Comparison of ENCODE assay signal across 26 mouse cellular contexts in the genomic region with DNA sequence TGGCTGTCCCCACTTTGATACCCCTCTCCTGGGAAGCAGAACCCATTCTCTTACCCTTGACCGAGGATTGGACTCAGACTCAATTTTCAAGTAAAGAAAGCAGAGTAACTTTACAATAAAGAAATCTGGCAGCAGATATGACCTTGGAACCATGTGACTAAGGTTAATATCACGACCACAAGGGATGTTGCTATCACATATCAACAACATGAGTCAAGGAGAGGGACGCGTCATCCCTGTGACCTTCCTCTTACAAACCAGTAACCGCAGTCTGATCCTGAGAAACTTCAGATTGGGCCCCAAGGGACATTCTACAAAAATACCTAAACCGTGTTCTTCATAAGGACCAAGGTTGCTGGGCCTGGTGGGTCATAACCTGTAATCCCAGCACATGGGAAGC. TPM values are rescaled to one million over a fixed set of nuclear protein-coding genes. Genes with fewer than 3 reads are reported as not detected.
DNase-seq lines count a peak whose midpoint lies in the region; TF ChIP-seq lines count a peak whose summit lies in the region.
"Had no signal": no experiment of that assay in that cellular context is flagged by ENCODE, and none has a peak within 500 bp of the region (broad histone marks: within the 10 kb centered on the region; RNA-seq: fewer than 3 reads in every experiment).

No protein-coding gene starts in this region.

- H3K36me3 ChIP-seq in C2C12 (ENCODE audit: control insufficient read depth, insufficient read depth) = no peaks in the 10 kb centered on the region
- H3K36me3 ChIP-seq: embryonic facial prominence, embryonic 15.5 days; forebrain, embryonic 10.5 days; heart, embryonic 15.5 days; hindbrain, embryonic 13.5 days had no signal

- TF ChIP-seq CTCF in C2C12 (IDR thresholded peaks at IDR 0.05; ENCODE audit: control insufficient read depth, insufficient read depth, insufficient read length) = no peak

- H3K79me3 ChIP-seq in C2C12 (ENCODE audit: low read depth) = no peaks in the 10 kb centered on the region

- no peak overlapping the region for H3K4me3 ChIP-seq in C2C12 (ENCODE audit: insufficient read depth, poor library complexity, severe bottlenecking)
- H3K4me3 ChIP-seq: embryonic facial prominence, embryonic 15.5 days; erythroblast, embryonic 14.5 days; forebrain, embryonic 10.5 days; heart, embryonic 15.5 days; hindbrain, embryonic 13.5 days had no signal

- no peaks in the 10 kb centered on the region for H3K79me2 ChIP-seq in C2C12 (ENCODE audit: control insufficient read depth, insufficient read depth)

- peak; percentile 72 for DNase-seq in 3T3-L1 (ENCODE audit: low read depth, low spot score)
- peak; percentile 74 for DNase-seq in adrenal gland, adult 8-10 months
- DNase-seq in adrenal gland, postnatal 36 days = peak; percentile 63 to 74
- DNase-seq in heart, adult 18-20 months = no peak
- no peak for DNase-seq in urinary bladder, postnatal 10 days (ENCODE audit: low spot score)
- no peak for DNase-seq in urinary bladder, postnatal 25 days (ENCODE audit: low spot score)
- DNase-seq: B cell, adult 2 months; cerebellum, adult 2 months; cerebellum, postnatal 10 days; gastrocnemius, postnatal 36 days; heart, adult 11 months; heart, postnatal 14 days; kidney, adult 18-20 months had no signal

- no peaks in the 10 kb centered on the region for H3K27me3 ChIP-seq in C2C12 (ENCODE audit: control insufficient read depth, insufficient read depth, insufficient read length)
- H3K27me3 ChIP-seq: CH12.LX; embryonic facial prominence, embryonic 15.5 days; heart, embryonic 15.5 days; hindbrain, embryonic 13.5 days had no signal

- no peak overlapping the region for H3ac ChIP-seq in C2C12 (ENCODE audit: control insufficient read depth, insufficient read length, low read depth)

TF ChIP-seq in C2C12, 6 proteins besides CTCF, POLR2A, EP300 and RAD21:
- TF ChIP-seq MYOG (IDR thresholded peaks at IDR 0.05; ENCODE audit: control insufficient read depth, extremely low read depth, insufficient read length) (no peak), FOSL1 (IDR thresholded peaks at IDR 0.05; ENCODE audit: insufficient read depth, low read length, poor library complexity, severe bottlenecking) (peak; percentile 71), USF1 (IDR thresholded peaks at IDR 0.05; ENCODE audit: low read depth) (peak; percentile 64)
TF ChIP-seq in C2C12: peak in this region for 2.

RNA-seq across cellular contexts. Expression of a gene that starts 38.6 kb away (rescaled TPM):
- polyA plus RNA-seq in C2C12 (2012; fragmentation: generic; extraction: Trizol) = not detected
- total RNA-seq in adrenal gland, adult 8-10 months (2022) = 10 to 100 TPM in 2 of 4 experiments, 1 to 10 TPM in 2; 9.6 to 19.4 (median 12.6) TPM
- 10 to 100 TPM in 1 of 2 experiments, 1 to 10 TPM in 1; 6.0 to 56.0 TPM for total RNA-seq in adrenal gland, postnatal 36 days (2021)
- 10 to 100 TPM; 35.6 to 51.5 TPM for total RNA-seq in heart, adult 18-20 months (2021)

RNA-seq across cellular contexts. Expression of a gene that starts 39.2 kb away (rescaled TPM):
- polyA plus RNA-seq in C2C12 (2012; fragmentation: generic; extraction: Trizol) = not detected
- not detected for total RNA-seq in adrenal gland, adult 8-10 months (2022)
- not detected for total RNA-seq in adrenal gland, postnatal 36 days (2021)
- not detected for total RNA-seq in heart, adult 18-20 months (2021)
- total RNA-seq: CH12.LX; gastrocnemius, adult 8-10 months; gastrocnemius, postnatal 36 days; heart, postnatal 14 days; hematopoietic stem cell, adult 5-6 weeks; hindbrain, postnatal 0 days had no signal
- polyA plus RNA-seq: cerebellum, adult 2 months; embryonic facial prominence, embryonic 11.5 days; embryonic facial prominence, embryonic 15.5 days; erythroblast, embryonic 14.5 days; forebrain, embryonic 10.5 days; forebrain, embryonic 14.5 days; heart, embryonic 15.5 days; hindbrain, embryonic 13.5 days; hindbrain, postnatal 0 days; intestine, embryonic 14.5 days had no signal

RNA-seq across cellular contexts. Expression of a gene that starts 57.7 kb away (rescaled TPM):
- polyA plus RNA-seq in C2C12 (2012; fragmentation: generic; extraction: Trizol) = 76.3 TPM
- total RNA-seq in adrenal gland, adult 8-10 months (2022) = 10 to 100 TPM; 36.8 to 41.7 (median 39.2) TPM
- total RNA-seq in adrenal gland, postnatal 36 days (2021) = 10 to 100 TPM; 37.8 to 42.6 TPM
- total RNA-seq in heart, adult 18-20 months (2021) = 10 to 100 TPM; 25.9 to 28.0 TPM

Comparison
In these comparisons a context has a peak if more than half of its experiments do, and no peak if none do; other contexts are left out.
1. DNase-seq: peak in 3T3-L1 (single experiment), adrenal gland, adult 8-10 months (single experiment) and adrenal gland, postnatal 36 days (2 of 2); none in heart, adult 18-20 months (0 of 2), urinary bladder, postnatal 10 days (single experiment) and urinary bladder, postnatal 25 days (single experiment).